Mouse (Mus musculus) megakaryocyte, embryonic 14.5 days (primary cell): ENCODE results near the gene Tmem91. TPM values are rescaled to one million over a fixed set of nuclear protein-coding genes. Genes with fewer than 3 reads are reported as not detected.

Experiments used
- H3K27me3 ChIP-seq: replicated peaks from 2 replicates; pipeline ENCODE3; 2012; ENCODE audit warnings: inconsistent platforms
- H3K36me3 ChIP-seq: replicated peaks from 2 replicates; pipeline ENCODE3; 2012; ENCODE audit warnings: low read length, inconsistent platforms, mixed read lengths
- H3K4me1 ChIP-seq: 2 replicates; pipeline ENCODE4 v1.6.1; 2012; ENCODE audit warnings: inconsistent platforms
- H3K4me3 ChIP-seq: replicated peaks from 2 replicates; pipeline ENCODE3; 2012; ENCODE audit warnings: moderate library complexity, mild to moderate bottlenecking, inconsistent platforms
- H3K9me3 ChIP-seq: 2 replicates; pipeline ENCODE4 v1.6.1; 2012; ENCODE audit warnings: inconsistent platforms
- FLI1 ChIP-seq: IDR thresholded peaks from 2 replicates; pipeline ENCODE4 v1.6.1; 2012; ENCODE audit warnings: low read length, inconsistent platforms, mixed read lengths
- GATA1 ChIP-seq: IDR thresholded peaks from 3 replicates; pipeline ENCODE4 v1.6.1; 2012; ENCODE audit warnings: mixed read lengths, low read length, inconsistent platforms, borderline replicate concordance
- polyA plus RNA-seq: library from polyadenylated mRNA; stranded (reverse); fragments of >175 nt; gene quantifications from 2 replicates; pipeline ENCODE4 v1.2.3, GENCODE M21; 2012; ENCODE audit warnings: low replicate concordance; ENCODE audit not compliant: insufficient read depth

Gene Tmem91
- polyA plus RNA-seq, 1 experiment = 4.7 TPM

GRCm38 (mm10) chr7:25628323-25628620 lies 46.7 kb downstream of the Tmem91 start:
- no peak for TF ChIP-seq FLI1
- no peak for TF ChIP-seq GATA1

GRCm38 (mm10) chr7:25627431-25628322 lies 47.3 kb downstream of the Tmem91 start:
- H3K36me3 ChIP-seq = peaks cover 81% of the 10 kb centered on the region
- peaks cover 15% of the 10 kb centered on the region for H3K27me3 ChIP-seq
- H3K9me3 ChIP-seq = no peaks in the 10 kb centered on the region
- H3K4me1 ChIP-seq = peaks cover 89% of the 10 kb centered on the region
- no peak for TF ChIP-seq GATA1
- no peak for TF ChIP-seq FLI1
- peak overlapping the region; percentile 91 for H3K4me3 ChIP-seq

More at GRCm38 (mm10) chr7:25628323-25628620, 46.7 kb downstream of the Tmem91 start:
- peaks cover 15% of the 10 kb centered on the region for H3K27me3 ChIP-seq
- H3K4me1 ChIP-seq = peaks cover 95% of the 10 kb centered on the region
- H3K36me3 ChIP-seq = peaks cover 81% of the 10 kb centered on the region
- no peaks in the 10 kb centered on the region for H3K9me3 ChIP-seq
- H3K4me3 ChIP-seq = peak overlapping the region; percentile 91

- Histone ChIP-seq H3K4me1 (peaks cover 80% of the 10 kb centered on the region), H3K9me3 (no peaks in the 10 kb centered on the region), H3K4me3 (peak within 1 kb of the TSS; percentile 91), H3K27me3 (peaks cover 15% of the 10 kb centered on the region), H3K36me3 (peaks cover 81% of the 10 kb centered on the region)
- TF ChIP-seq FLI1 (no peak), GATA1 (no peak)
Observed at GRCm38 (mm10) chr7:25626509-25627430, 48.2 kb downstream of the Tmem91 start, which contains the start of gene B3gnt8. Gene B3gnt8, plus strand, starts transcription at chr7:25626654.

GRCm38 (mm10) chr7:25625594-25626250 lies 49.2 kb downstream of the Tmem91 start:
- Histone ChIP-seq H3K4me3 (no peak overlapping the region), H3K9me3 (no peaks in the 10 kb centered on the region), H3K27me3 (peaks cover 12% of the 10 kb centered on the region), H3K4me1 (peaks cover 70% of the 10 kb centered on the region), H3K36me3 (peaks cover 81% of the 10 kb centered on the region)
- no peak for TF ChIP-seq GATA1
- no peak for TF ChIP-seq FLI1

GRCm38 (mm10) chr7:25624851-25625250 lies 50.1 kb downstream of the Tmem91 start:
- peaks cover 12% of the 10 kb centered on the region for H3K27me3 ChIP-seq
- H3K4me1 ChIP-seq = peaks cover 66% of the 10 kb centered on the region
- H3K9me3 ChIP-seq = no peaks in the 10 kb centered on the region
- peaks cover 76% of the 10 kb centered on the region for H3K36me3 ChIP-seq
- TF ChIP-seq GATA1 = no peak
- no peak for TF ChIP-seq FLI1
- H3K4me3 ChIP-seq = peak overlapping the region; percentile 28

GRCm38 (mm10) chr7:25623857-25624370 lies 51.1 kb downstream of the Tmem91 start:
- H3K4me3 ChIP-seq = no peak overlapping the region
- peaks cover 11% of the 10 kb centered on the region for H3K27me3 ChIP-seq
- H3K4me1 ChIP-seq = peaks cover 63% of the 10 kb centered on the region
- TF ChIP-seq FLI1 (no peak), GATA1 (no peak)
- H3K9me3 ChIP-seq = no peaks in the 10 kb centered on the region
- H3K36me3 ChIP-seq = peaks cover 67% of the 10 kb centered on the region

- no peak overlapping the region for H3K4me3 ChIP-seq
- H3K4me1 ChIP-seq = peaks cover 50% of the 10 kb centered on the region
- TF ChIP-seq FLI1 (no peak), GATA1 (no peak)
- peaks cover 54% of the 10 kb centered on the region for H3K36me3 ChIP-seq
- no peaks in the 10 kb centered on the region for H3K27me3 ChIP-seq
- no peaks in the 10 kb centered on the region for H3K9me3 ChIP-seq
Observed at GRCm38 (mm10) chr7:25620751-25621150, 54.2 kb downstream of the Tmem91 start.

- Histone ChIP-seq H3K27me3 (no peaks in the 10 kb centered on the region), H3K4me1 (peaks cover 47% of the 10 kb centered on the region), H3K4me3 (peak overlapping the region; percentile 95), H3K36me3 (peaks cover 48% of the 10 kb centered on the region), H3K9me3 (no peaks in the 10 kb centered on the region)
- TF ChIP-seq FLI1 (no peak), GATA1 (no peak)
Observed at GRCm38 (mm10) chr7:25620101-25620500, 54.9 kb downstream of the Tmem91 start.

- H3K9me3 ChIP-seq = no peaks in the 10 kb centered on the region
- peaks cover 42% of the 10 kb centered on the region for H3K4me1 ChIP-seq
- peak overlapping the region; percentile 95 for H3K4me3 ChIP-seq
- no peaks in the 10 kb centered on the region for H3K27me3 ChIP-seq
- peaks cover 43% of the 10 kb centered on the region for H3K36me3 ChIP-seq
- TF ChIP-seq GATA1 (no peak), FLI1 (no peak)
Observed at GRCm38 (mm10) chr7:25619722-25619991, 55.3 kb downstream of the Tmem91 start.

Other genes with a start within 250 kb of the Tmem91 start
- 1.4 TPM in 1 of 2 replicates, not detected in the other for gene Ceacam1, start 197.6 kb downstream of the Tmem91 start, polyA plus RNA-seq
- gene Ceacam2, start 135.3 kb downstream of the Tmem91 start, polyA plus RNA-seq = 1.4 and 2.9 TPM in 2 replicates
- gene Erich4, start 59.3 kb downstream of the Tmem91 start, polyA plus RNA-seq = not detected in 2 replicates
- 18.7 and 29.5 TPM in 2 replicates for gene Dmac2, start 55.8 kb downstream of the Tmem91 start, polyA plus RNA-seq
- 12.5 TPM in 1 of 2 replicates, not detected in the other for gene B3gnt8, start 48.5 kb downstream of the Tmem91 start, polyA plus RNA-seq
- gene Bckdha, start 16.2 kb downstream of the Tmem91 start, polyA plus RNA-seq = 31.9 and 39.7 TPM in 2 replicates
- 233 and 501 TPM in 2 replicates for gene Exosc5, start 16.0 kb downstream of the Tmem91 start, polyA plus RNA-seq
- gene B9d2, start 5.6 kb upstream of the Tmem91 start, polyA plus RNA-seq = 89.8 and 105 TPM in 2 replicates
- gene Tgfb1, start 11.8 kb upstream of the Tmem91 start, polyA plus RNA-seq = 4,315 and 7,169 TPM in 2 replicates
- 30.5 and 39.5 TPM in 2 replicates for gene Ccdc97, start 43.9 kb upstream of the Tmem91 start, polyA plus RNA-seq
- 168 and 350 TPM in 2 replicates for gene Hnrnpul1, start 79.6 kb upstream of the Tmem91 start, polyA plus RNA-seq
- 7.4 and 18.0 TPM in 2 replicates for gene Axl, start 113.5 kb upstream of the Tmem91 start, polyA plus RNA-seq
- gene Cyp2s1, start 141.7 kb upstream of the Tmem91 start, polyA plus RNA-seq = not detected in 2 replicates
- 2.3 TPM in 1 of 2 replicates, not detected in the other for gene Cyp2b10, start 222.5 kb upstream of the Tmem91 start, polyA plus RNA-seq